Mouse (Mus musculus) left cerebral cortex, postnatal 10 days (tissue): Measurements from ENCODE around the gene 7530416G11Rik. TPM values are rescaled to one million over a fixed set of nuclear protein-coding genes. Genes with fewer than 3 reads are reported as not detected.

Experiments used
- DNase-seq, 2 experiments: peaks; one replicate each; pipeline ENCODE4 v3.0.0; 2021 to 2022; ENCODE audit warnings: low spot score in 2 of 2, mixed read lengths in 1 of 2; ENCODE audit errors: extremely low spot score in 1 of 2
- intact Hi-C: fragments of 180-260 bp; cut with DNase I; formaldehyde crosslinking; loops from one replicate; pipeline ENCODE4 v1.15.1; 2025
- total RNA-seq, 2 experiments: library from RNA; stranded (reverse); gene quantifications; 2 replicates each; pipeline ENCODE4 v1.2.3; 2021

The 7530416G11Rik gene
- total RNA-seq, 2 experiments from 2014 or later = not detected

DNA sequence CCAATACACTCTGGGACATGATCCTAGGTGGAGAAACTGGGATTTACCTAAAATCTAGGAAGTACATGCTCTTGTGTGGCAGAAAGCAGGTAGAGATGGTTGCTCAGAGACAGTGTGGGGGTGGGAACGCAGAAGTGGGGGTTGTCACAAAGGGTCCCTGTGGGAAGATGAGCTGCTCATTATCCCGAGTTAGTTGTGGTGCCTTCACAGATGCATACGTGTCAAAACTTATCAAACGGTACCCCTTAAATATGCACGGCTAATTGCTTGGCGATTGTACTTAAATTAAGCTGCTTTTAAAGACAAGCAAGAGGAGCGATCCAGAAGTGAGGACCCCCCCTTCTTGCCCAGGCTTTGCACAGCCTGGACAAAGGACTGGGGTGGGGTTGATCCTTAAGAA lies 13.3 kb downstream of the 7530416G11Rik start:
- intact Hi-C loops = no loop called here
- no peak for DNase-seq

DNA sequence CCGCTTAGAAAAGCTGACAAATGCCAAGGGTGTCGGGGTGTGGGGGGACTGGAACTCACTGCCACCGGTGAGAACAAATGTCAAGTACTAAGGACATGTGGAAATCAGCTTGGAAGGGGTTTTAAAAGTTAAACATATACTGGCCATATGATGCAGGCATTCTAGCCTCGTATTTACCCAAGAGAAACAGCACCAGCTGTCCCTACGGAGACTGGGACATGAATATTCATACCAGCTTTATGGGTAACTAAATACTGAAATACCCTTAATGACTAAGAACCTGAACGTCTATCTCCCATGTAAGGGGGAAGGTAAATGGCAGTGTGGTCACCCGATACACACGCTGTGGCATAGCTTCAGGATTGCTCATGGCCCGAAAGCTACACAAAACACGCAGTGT lies 14.1 kb downstream of the 7530416G11Rik start:
- intact Hi-C loops = no loop called here
- no peak for DNase-seq

DNA sequence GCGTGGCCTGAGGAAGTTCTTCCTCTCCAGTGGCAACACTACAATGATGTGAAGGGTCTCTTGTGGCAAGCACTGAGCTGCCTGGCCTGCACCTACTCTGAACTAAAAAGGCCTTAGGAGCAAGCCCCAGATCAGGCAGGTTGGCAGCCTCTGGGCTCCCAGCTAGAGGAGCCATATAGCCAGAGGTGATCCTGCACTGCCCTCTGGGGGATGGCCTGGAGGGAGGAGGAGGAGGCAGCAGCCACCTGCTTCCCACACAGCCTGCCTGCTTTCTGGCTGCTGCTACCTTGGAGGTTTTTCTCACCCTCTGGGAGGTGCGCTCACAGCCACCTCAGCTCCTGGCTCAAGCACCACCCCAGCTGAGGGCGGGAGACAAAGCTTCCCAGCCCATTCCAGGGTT lies 22.4 kb downstream of the 7530416G11Rik start:
- intact Hi-C loops = no loop called here
- DNase-seq = no peak

DNA sequence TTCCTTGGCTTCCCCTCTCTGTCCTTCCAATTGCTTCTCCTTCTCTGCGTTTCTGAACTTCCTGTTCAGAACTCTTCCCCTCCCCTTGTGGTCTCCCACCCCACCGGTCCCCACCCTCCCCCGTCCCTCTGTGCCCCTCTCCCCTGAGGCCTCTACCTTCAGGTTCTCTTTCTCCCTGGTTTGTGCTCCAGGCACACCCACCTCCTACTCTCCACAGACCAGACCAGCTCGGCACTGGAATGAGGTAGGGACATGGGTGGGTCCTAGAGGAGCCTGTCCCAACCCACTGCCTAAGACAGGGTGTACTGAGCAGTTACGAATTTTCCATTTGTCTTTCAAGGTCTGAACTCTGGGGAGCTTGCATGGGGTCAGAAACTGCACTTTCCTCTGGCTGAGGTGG lies 23.1 kb downstream of the 7530416G11Rik start:
- no peak for DNase-seq
- intact Hi-C loops = loop anchor here (5.0 kb wide), 2 partner anchors 102 to 163 kb away; partner anchors contain the start of gene Wnt7b

DNA sequence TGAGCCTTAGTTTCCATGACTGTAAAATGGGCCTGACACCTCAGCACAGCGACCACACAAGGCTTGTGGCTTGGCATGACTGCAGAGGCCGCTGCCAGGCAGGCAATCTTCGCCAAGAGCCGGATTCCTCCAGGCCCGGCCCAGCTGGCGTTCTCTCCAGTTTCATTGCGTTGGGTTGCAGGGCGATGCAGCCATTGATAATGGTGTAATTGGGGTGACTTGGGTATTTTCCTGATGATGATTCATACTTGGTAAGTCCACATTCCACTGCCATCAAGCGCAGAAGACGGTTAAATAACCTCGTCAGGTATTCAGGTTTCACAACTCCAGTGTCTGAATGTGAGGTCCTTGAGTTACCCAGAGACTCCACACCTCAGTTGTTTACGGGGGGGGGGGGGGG lies 23.7 kb downstream of the 7530416G11Rik start:
- intact Hi-C loops = loop anchor here (5.0 kb wide), 2 partner anchors 103 to 162 kb away; partner anchors contain the start of gene Wnt7b
- no peak for DNase-seq

DNA sequence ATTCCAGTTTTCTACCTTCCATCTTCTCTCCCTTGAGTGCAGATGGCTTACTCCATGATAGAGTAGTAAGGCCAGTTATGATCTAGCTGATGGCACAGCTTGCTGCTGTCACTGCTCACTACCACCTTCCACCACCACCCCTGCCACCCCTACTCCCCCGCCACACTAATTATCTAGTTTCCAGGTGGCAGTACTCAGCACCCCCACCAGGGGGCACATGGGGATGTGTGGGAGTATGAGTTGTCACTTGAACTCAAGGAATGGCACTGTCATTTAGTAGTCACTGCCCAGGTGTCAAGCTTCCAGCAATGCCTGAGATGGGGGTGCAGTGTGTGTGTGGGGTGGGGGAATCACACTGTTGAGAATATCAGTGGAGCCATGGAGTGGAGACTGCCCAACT lies 25.4 kb downstream of the 7530416G11Rik start:
- DNase-seq = peak in 1 of 2 experiments; percentile 70
- intact Hi-C loops = loop anchor here (5.0 kb wide), 2 partner anchors 105 to 160 kb away; partner anchors contain the start of gene Wnt7b

DNA sequence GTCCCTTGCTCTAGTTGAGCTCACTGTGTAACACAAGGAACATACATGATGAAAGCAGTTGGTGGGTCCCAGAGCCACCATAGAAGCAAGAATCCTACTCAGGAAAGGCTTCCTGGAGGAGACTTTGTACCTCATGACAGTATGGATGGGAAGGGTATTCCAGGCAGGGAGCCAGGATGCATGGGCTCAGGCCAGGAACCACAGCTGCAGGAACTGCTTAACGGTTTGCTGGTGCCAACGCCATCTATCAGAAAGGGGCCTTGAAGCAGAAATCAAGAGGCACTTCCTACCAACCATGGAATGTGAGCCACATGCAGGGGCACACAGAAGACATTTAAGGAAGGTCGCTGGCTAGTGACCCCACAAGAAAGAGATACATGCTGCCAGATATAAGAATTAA lies 28.3 kb downstream of the 7530416G11Rik start:
- DNase-seq = peak in 1 of 2 experiments; percentile 60
- intact Hi-C loops = loop anchor here (5.0 kb wide), 2 partner anchors 108 to 157 kb away; partner anchors contain the start of gene Wnt7b

DNA sequence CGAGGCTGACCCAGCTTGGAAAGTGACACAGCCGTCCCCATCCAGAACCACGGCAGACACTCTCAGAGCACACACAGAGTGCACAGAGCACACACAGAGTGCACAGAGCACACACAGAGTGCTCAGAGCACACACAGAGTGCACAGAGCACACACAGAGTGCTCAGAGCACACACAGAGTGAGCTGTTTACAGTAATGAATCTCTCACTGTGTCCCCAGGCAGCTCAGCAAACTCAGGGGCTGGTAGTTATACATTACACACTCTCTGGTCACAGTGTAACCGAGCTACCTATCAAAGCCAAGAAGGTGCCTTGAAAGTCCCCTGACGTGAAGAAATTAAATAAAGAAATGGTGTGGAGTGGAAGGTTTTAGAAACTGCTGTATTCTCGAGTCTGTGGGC lies 33.6 kb downstream of the 7530416G11Rik start:
- DNase-seq = no peak
- intact Hi-C loops = no loop called here

DNA sequence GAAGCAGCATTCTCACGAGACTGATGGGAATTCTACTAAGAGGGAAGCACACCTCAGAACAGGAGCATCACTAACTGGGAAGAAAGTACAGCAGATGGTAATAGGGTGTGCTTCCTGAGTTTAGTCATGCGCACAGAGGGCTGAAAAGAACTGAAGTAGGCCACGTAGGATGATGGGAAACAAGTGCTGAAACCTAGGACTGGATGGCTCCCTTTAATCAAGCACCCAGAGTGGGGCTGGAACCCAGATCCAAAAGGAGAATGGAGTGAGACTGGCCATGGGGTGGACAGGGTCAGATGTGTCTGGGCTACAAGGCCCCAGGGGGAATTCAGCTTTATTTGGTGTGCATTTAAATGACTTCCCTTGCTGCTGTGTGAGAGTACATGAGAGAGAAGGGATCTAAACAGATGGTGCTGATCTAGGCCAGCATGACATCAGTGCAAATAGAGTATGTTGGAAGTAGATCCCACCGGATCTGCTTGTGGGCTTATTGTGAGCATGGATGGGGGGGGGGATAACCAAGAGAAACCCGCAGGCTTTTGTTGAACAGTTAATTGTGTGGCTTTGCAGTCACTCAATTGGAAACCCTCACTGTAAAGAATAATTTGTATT lies 36.5 kb downstream of the 7530416G11Rik start:
- intact Hi-C loops = no loop called here
- no peak for DNase-seq

DNA sequence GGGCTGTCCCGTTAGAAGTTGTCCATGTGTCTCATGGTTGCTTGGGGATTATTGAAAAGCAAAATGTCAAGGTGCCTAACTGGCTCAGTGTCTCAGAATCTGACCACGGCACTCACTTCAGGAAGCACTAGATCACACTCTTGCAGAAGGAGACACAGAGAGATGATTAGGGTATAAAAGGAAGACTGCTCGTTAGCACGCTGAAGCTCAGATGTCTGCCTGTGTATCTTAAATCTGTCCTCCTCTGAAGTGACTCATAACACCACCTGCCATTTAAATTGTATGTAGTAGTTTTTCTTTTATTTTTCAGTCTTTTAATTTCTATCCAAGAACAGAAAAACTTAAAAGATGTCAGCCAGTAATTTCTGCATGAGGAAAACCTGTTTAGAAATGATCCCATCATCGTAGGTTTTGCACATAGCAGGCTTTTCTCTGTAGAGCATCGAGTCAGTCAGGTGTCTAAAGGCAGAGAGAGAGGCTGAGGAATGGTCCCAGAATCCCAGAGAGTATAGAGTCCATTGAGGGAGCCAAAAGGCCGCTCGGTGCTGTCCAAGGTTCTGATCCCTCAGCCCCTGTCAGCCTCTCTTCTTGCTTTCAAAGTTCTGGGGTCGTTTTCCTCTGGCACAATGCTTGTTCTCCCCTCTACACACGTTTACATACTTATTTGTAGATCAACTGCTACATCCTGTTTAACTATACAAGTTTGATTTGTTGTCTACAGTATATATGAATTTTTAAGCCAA lies 38.0 kb downstream of the 7530416G11Rik start:
- intact Hi-C loops = no loop called here
- DNase-seq = no peak

DNA sequence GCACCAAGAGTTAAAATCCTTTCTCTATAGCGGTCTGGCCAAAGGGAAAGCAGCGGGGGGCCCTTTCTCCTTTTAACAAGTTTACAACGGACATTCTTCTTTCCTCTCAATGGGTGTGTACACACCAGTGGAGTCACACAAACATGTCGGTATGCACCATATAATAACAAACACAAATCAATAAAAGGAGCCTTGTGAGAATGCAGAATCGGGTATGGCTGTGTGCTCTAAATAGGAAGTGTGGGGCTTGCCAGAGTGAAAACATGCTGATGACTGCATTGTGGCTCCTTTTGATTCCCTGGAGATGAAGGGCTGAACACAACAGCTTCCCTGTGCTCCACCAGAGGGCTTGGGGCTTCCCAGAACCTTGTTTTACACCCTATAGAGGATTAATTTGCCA lies 38.8 kb downstream of the 7530416G11Rik start:
- intact Hi-C loops = no loop called here
- DNase-seq = no peak

DNA sequence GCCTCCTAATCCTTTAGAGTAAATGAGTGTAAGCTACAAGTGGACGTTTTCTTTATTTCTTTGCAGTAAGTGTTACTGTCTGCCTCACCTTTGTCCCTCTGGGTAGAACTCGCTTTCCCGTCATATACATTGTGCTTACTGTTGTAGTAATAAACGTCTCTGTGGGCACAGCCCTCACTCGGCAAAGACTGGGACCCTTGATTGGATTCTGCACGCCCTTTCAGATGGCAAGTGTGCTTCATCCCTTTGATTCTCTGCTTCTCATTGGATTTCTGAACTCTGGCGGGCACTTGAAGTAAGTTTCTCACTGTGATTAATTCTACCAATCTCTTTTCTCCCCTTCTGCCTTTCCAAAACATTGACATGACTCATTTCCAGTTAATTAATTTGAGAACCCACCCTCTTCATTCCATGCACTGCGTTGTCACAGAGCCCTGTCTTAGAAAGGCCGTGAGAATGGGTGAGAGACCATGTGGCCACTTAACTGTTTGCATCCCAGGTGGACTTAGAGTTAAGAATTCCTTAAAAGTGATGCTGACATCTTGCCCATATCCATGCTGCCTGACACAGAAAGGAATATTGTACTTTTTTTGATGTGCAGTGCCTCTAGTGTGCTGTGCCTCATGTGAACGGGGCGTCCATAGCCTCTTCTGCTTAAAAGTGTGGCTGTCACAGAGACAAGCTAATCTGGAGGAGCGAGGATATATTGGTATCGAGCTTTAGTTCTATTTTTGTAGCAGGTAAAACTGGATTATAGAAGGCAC lies 39.8 kb downstream of the 7530416G11Rik start:
- intact Hi-C loops = no loop called here
- DNase-seq = no peak

DNA sequence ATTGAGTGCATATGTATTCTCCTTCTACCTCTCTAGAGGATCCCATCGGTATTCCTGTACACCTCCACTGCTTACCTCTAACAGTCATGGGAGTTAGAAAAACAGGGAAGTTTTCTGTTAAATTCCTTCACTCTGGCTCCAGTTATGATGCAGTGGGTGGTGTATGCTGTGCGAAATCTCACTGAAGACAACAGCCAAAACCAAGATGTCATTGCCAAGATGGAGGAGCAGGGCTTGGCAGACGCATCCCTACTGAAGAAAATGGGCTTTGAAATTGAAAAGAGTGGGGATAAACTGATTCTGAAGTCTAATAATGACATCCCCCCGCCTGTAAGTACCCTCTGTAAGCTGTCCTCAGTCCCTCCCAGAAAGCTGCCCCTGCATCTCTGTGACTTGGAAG lies 40.9 kb downstream of the 7530416G11Rik start:
- intact Hi-C loops = no loop called here
- DNase-seq = peak in 1 of 2 experiments; percentile 52

DNA sequence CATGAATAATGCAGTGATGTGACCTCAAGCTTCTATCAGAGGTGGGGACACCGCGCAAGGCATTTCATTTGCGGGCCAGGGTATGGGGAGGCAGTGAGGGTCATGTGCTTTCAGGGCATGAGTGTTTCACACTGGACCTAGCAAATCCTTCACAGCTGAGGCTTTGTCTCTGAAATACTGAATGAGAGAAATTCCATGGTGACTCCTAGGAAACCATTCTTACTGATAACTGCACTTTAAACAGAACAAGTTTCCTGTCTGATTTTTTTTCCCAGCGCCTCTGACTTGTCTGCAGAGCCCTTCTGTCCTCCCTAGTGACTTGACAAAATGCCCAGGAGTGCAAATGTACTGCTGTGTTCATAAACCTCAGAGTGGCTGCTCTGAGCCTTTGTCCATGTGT lies 41.5 kb downstream of the 7530416G11Rik start:
- intact Hi-C loops = no loop called here
- DNase-seq = no peak

DNA sequence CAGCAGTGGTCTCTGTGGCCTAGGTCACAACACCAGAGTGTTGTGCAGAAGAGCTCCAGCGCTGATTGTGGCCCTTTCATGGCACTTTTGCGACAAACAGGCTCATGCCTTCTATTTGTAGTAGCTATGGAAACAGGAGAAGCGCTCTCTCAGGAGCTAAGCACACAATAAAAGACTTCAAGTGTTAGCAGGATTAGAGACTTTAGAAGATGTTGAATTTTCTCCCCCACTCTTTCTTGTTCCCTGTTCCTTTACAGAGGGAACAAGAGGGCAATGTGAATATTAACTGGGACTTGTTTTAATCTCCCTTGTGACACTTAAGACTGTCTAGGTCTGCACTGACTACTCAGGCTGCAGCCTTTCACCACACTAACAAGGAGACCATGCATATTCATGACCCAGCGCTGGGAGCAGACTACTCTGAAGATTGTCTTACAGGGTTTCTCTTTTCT lies 44.4 kb downstream of the 7530416G11Rik start:
- DNase-seq = no peak

DNA sequence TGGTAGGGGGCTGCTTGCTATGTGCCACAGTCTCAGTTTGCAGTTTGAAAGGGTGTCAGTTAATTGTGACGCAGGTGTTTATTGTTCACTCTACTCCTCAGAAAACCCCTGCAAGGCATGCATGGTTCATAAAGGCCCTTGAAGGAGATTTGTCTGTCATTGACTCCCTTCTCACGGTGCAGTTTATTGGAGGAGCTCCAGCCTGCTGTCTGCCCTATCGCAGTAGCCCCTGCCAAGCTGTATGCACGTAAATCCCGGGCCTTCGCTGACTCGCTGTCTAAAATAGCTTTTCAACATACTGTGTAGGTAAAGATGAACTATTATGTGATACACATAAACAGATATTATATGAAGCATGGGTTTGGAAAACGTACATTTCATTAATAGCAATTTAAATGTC lies 45.2 kb downstream of the 7530416G11Rik start:
- DNase-seq = no peak
- intact Hi-C loops = loop anchor here (5.0 kb wide), 1 partner anchor 51 kb away; no protein-coding TSS in a partner anchor

More for the DNA sequence above, 44.4 kb downstream of the 7530416G11Rik start:
- intact Hi-C loops = loop anchor here (5.0 kb wide), 1 partner anchor 51 kb away; no protein-coding TSS in a partner anchor

DNA sequence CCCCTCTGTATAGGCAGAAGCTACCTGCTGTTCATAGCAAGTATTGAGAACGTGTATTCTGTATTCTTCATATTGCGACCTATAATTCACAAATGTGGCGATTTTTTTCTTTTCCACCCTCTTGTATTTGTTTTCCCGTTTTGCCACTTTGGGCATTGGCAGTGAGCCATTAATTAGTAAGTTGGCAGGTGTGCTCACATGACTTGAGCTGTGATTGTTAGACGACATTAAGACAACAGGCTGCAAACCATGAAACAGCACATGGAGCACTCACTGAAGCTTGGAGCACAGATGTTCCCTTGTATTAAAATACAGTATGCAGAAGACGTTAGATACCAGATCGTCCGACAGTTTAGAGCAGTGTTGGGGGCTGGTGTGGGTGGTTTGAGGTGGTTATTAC lies 46.1 kb downstream of the 7530416G11Rik start:
- DNase-seq = no peak
- intact Hi-C loops = loop anchor here (5.0 kb wide), 1 partner anchor 50 kb away; no protein-coding TSS in a partner anchor

DNA sequence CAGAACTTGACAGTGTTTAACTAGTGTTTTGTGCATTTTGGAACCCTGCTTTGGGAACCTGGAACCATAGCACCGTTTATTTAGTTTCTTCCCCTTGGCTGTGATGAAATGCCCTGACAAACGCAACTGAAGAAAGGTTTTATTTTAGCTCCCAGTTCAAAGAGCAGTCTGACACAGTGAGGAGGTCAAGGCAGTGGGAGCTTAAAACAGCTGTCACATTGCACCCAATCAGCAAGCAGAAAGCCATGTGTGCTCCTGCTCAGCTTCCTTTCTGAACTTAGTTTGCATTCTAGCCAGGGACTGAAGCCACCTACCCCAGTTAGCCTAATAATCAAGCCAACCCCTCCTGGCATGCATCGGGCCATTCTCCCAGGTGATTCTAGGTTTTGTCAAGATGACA lies 56.4 kb downstream of the 7530416G11Rik start:
- no peak for DNase-seq
- intact Hi-C loops = no loop called here
